ENCODE assay signal across 13 mouse cellular contexts in the genomic region with DNA sequence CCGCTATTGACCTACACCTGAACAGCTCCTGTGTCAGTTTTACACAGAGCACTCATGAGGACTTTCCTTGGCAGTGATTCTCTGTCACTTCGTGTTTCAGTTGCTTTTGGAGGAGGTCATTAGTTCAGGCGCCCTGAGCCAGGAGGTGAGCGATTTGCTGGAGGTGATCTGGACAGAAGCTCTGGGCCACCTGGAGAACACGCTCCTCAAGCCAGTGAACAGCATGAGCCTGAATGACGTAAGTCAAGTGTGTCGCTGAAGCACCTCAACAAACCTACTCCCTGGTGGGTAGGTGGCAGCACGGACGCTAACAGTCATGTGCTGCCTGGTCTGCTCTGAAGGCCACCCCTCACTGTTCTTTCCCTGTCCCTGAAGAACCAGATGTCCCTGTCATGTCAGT.
"Had no signal": no experiment of that assay in that cellular context is flagged by ENCODE, and none has a peak within 500 bp of the region (broad histone marks: within the 10 kb centered on the region; RNA-seq: fewer than 3 reads in every experiment).

No protein-coding gene starts in this region.

- H3K27ac ChIP-seq: left cerebral cortex, adult 2 months; liver, embryonic 13.5 days had no signal

- H3K4me2 ChIP-seq: liver, embryonic 13.5 days; midbrain, embryonic 11.5 days had no signal

- H3K4me1 ChIP-seq: liver, embryonic 13.5 days had no signal

- H3K9ac ChIP-seq: liver, embryonic 13.5 days had no signal

- H3K27me3 ChIP-seq: liver, embryonic 13.5 days had no signal

- H3K9me3 ChIP-seq: liver, embryonic 13.5 days had no signal

- H3K4me3 ChIP-seq: left cerebral cortex, adult 2 months; liver, embryonic 13.5 days had no signal

- DNase-seq: kidney, postnatal 10 days; kidney, postnatal 36 days; layer of hippocampus, postnatal 36 days; liver, embryonic 13.5 days; lung, adult 2 months; lung, postnatal 14 days; lung, postnatal 4 days; midbrain, embryonic 14.5 days; thymus, adult 18-20 months; thymus, postnatal 14 days; thymus, postnatal 4 days had no signal
